Comparison of ENCODE assay signal across 9 mouse cellular contexts in the genomic region with DNA sequence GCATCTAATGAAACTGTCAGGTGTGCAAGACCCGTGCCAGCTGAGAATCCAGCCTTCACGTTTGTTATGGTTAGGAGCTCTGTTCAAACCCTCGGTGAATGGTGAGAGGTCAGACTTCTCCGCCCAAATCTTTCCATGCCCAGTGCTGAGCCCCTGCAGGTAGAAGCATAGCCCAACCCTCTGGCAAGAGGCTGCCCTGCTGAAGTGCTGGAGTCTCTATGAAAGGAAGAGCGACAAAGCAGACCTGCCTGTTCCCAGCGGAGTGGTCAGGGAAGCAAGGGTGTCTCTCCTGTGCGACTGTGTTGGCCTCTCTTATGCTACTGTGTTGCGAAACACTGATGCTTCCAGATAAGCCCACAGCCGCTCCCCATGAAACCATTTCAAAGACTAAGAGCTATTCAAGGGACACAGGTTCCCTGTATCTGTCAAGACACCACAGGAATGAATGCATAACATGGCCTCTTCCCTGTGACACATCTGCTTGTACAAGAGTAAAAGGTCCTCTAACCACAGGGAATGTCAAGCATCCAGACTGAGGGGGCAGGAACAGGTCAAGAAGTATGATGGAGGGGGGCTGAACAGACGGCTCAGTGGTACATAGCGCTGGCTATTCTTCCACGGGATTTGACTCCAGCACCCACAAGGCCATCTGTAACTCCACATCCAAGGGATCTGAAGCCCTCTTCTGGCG. TPM values are rescaled to one million over a fixed set of nuclear protein-coding genes. Genes with fewer than 3 reads are reported as not detected.
DNase-seq lines count a peak whose midpoint lies in the region; ATAC-seq and TF ChIP-seq lines count a peak whose summit lies in the region.
"Had no signal": no experiment of that assay in that cellular context is flagged by ENCODE, and none has a peak within 500 bp of the region (broad histone marks: within the 10 kb centered on the region; RNA-seq: fewer than 3 reads in every experiment).

No protein-coding gene starts in this region.

- no peak for DNase-seq in kidney, adult 2 months
- DNase-seq in 3T3-L1 (ENCODE audit: low read depth, low spot score), result peak; percentile 65
- no peak for DNase-seq in gastrocnemius, adult 8-10 months (ENCODE audit: low spot score in 2 of 2)
- no peak for DNase-seq in layer of hippocampus, adult 11-12 months (ENCODE audit: low spot score)
- no peak for DNase-seq in frontal cortex, postnatal 25 days (ENCODE audit: low spot score in 2 of 2)

- TF ChIP-seq CTCF in kidney, adult 2 months (conservative IDR thresholded peaks at IDR 0.05; ENCODE audit: insufficient read depth, insufficient read length, low read depth, low read length), result no peak
- TF ChIP-seq CTCF in E14TG2a.4 (conservative IDR thresholded peaks at IDR 0.05; ENCODE audit: low read length), result no peak

- H3K27ac ChIP-seq in kidney, embryonic 15.5 days, result no peak overlapping the region
- H3K27ac ChIP-seq in kidney, adult 2 months (ENCODE audit: insufficient read depth, low read depth, low read length), result no peak overlapping the region
- no peak overlapping the region for H3K27ac ChIP-seq in liver, embryonic 15.5 days (replicated peaks)

- peaks cover 40% of the 10 kb centered on the region for H3K27me3 ChIP-seq in kidney, embryonic 15.5 days
- no peaks in the 10 kb centered on the region for H3K27me3 ChIP-seq in kidney, adult 2 months (replicated peaks; ENCODE audit: control insufficient read depth, insufficient read depth, low read length)
- peaks cover 47% of the 10 kb centered on the region for H3K27me3 ChIP-seq in E14TG2a.4 (ENCODE audit: insufficient read depth, low read length)
- peaks cover 60% of the 10 kb centered on the region for H3K27me3 ChIP-seq in liver, embryonic 15.5 days

- H3K36me3 ChIP-seq in kidney, embryonic 15.5 days, result no peaks in the 10 kb centered on the region
- no peaks in the 10 kb centered on the region for H3K36me3 ChIP-seq in kidney, adult 2 months (ENCODE audit: control insufficient read depth, insufficient read depth, low read length)
- no peaks in the 10 kb centered on the region for H3K36me3 ChIP-seq in E14TG2a.4 (ENCODE audit: insufficient read depth, low read length)
- no peaks in the 10 kb centered on the region for H3K36me3 ChIP-seq in liver, embryonic 15.5 days (replicated peaks)

- TF ChIP-seq POLR2A in kidney, adult 2 months (IDR thresholded peaks at IDR 0.05; ENCODE audit: low read depth, low read length), result no peak

- no peak for ATAC-seq in kidney, embryonic 15.5 days (replicated peaks; ENCODE audit: low FRiP score)
- no peak for ATAC-seq in liver, embryonic 15.5 days (ENCODE audit: insufficient read depth)
- ATAC-seq: activated CD4-positive, CD25-positive, alpha-beta regulatory T cell, adult 4 months had no signal

- H3K9ac ChIP-seq in kidney, embryonic 15.5 days, result no peak overlapping the region
- H3K9ac ChIP-seq in liver, embryonic 15.5 days, result no peak overlapping the region

- H3K4me3 ChIP-seq in kidney, embryonic 15.5 days (replicated peaks), result no peak overlapping the region
- no peak overlapping the region for H3K4me3 ChIP-seq in kidney, adult 2 months (ENCODE audit: insufficient read depth, low read depth, low read length)
- 0 out of 2 replicates have a peak overlapping the region, but pooled peaks have one; percentile 5 for H3K4me3 ChIP-seq in E14TG2a.4 (replicated peaks; ENCODE audit: low read length)
- H3K4me3 ChIP-seq in liver, embryonic 15.5 days (replicated peaks), result no peak overlapping the region

- WGBS in kidney, embryonic 15.5 days, result 36% methylated on average over 13 of the region's 13 CpGs
- WGBS in kidney, adult 2 months, result 43% methylated on average over 13 of the region's 13 CpGs
- whole genome bisulfite sequencing in liver, embryonic 15.5 days (ENCODE audit: insufficient replicate concordance), result 29% methylated on average over 13 of the region's 13 CpGs

- no peaks in the 10 kb centered on the region for H3K9me3 ChIP-seq in kidney, embryonic 15.5 days (replicated peaks)
- no peaks in the 10 kb centered on the region for H3K9me3 ChIP-seq in E14TG2a.4 (ENCODE audit: low read length)
- H3K9me3 ChIP-seq in liver, embryonic 15.5 days (replicated peaks), result no peaks in the 10 kb centered on the region

- H3K4me1 ChIP-seq in kidney, embryonic 15.5 days, result peaks cover 20% of the 10 kb centered on the region
- H3K4me1 ChIP-seq in kidney, adult 2 months (ENCODE audit: control insufficient read depth, insufficient read depth, low read length), result peaks cover 5% of the 10 kb centered on the region; the same call in 1 of the 2 replicates
- H3K4me1 ChIP-seq in E14TG2a.4 (replicated peaks; ENCODE audit: low read depth, low read length), result peaks cover 19% of the 10 kb centered on the region
- H3K4me1 ChIP-seq in liver, embryonic 15.5 days (replicated peaks), result no peaks in the 10 kb centered on the region

- peak overlapping the region; percentile 63 for H3K4me2 ChIP-seq in kidney, embryonic 15.5 days
- peak overlapping the region; percentile 30 for H3K4me2 ChIP-seq in liver, embryonic 15.5 days

RNA-seq across cellular contexts. Expression of gene Nsun2, which starts 44.8 kb away (rescaled TPM):
- polyA plus RNA-seq in kidney, embryonic 15.5 days (2015; fragmentation: Nextera tagmentation; extraction: Ambion mirVana), result 130 TPM in 2 replicates
- polyA plus RNA-seq in kidney, adult 2 months (2012; rRNA removed), result 47.9 and 51.6 TPM in 2 replicates
- polyA plus RNA-seq in liver, embryonic 15.5 days (2015; fragmentation: Nextera tagmentation; extraction: Ambion mirVana), result 82.4 and 84.3 TPM in 2 replicates
- 10 to 100 TPM; 41.3 to 58.5 (median 46.7) TPM for total RNA-seq in gastrocnemius, adult 8-10 months (2022)

RNA-seq across cellular contexts. Expression of gene Tent4a, which starts 45.7 kb away (rescaled TPM):
- polyA plus RNA-seq in kidney, embryonic 15.5 days (2015; fragmentation: Nextera tagmentation; extraction: Ambion mirVana), result 5.1 and 5.5 TPM in 2 replicates
- polyA plus RNA-seq in kidney, adult 2 months (2012; rRNA removed), result 15.8 and 16.7 TPM in 2 replicates
- 2.0 and 2.8 TPM in 2 replicates for polyA plus RNA-seq in liver, embryonic 15.5 days (2015; fragmentation: Nextera tagmentation; extraction: Ambion mirVana)
- total RNA-seq in gastrocnemius, adult 8-10 months (2022), result 1 to 10 TPM; 4.6 to 6.0 (median 5.5) TPM
